Mouse (Mus musculus) heart, postnatal 4 days (tissue): ENCODE results near the gene Arf3. TPM values are rescaled to one million over a fixed set of nuclear protein-coding genes. Genes with fewer than 3 reads are reported as not detected.

Experiments
- DNase-seq: peaks from one replicate; pipeline ENCODE4 v3.0.0; 2021
- total RNA-seq, 2 experiments: library from RNA; stranded (reverse); gene quantifications; 2 replicates each; pipeline ENCODE4 v1.2.3; 2021

The Arf3 gene
- total RNA-seq, 2 experiments from 2014 or later = 40.9 to 43.7 TPM

GRCm38 (mm10) chr15:98717301-98717700, 45.7 kb downstream of the Arf3 start:
- DNase-seq = no peak

DNA sequence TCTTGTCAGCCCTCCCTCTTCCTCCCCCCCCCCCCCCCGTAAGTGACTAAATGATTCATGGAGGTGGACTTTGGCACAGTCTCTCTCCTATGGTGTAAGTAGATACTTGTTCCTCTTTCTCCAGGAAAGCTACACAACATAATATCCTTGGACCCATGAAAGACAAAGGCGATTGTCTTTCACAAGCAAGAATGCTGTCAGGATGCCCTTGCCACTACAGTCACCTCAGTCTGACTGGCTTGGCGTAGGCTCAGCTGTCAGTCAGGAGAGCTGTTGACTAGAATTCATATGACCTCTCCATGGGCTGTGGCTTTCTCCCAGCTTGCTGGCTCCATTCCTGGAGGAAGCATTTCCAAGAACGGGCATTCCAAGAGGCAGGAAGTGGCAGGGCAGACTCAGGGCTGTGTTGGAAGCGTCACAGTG, 48.8 kb downstream of the Arf3 start:
- peak; percentile 58 for DNase-seq

- DNase-seq = peak; percentile 79
Observed at GRCm38 (mm10) chr15:98710442-98710841, 52.6 kb downstream of the Arf3 start.

GRCm38 (mm10) chr15:98707766-98708372, 55.1 kb downstream of the Arf3 start, which contains the start of gene Ccdc65:
Gene Ccdc65, plus strand, starts transcription at chr15:98708207.
- peak; percentile 89 for DNase-seq

DNA sequence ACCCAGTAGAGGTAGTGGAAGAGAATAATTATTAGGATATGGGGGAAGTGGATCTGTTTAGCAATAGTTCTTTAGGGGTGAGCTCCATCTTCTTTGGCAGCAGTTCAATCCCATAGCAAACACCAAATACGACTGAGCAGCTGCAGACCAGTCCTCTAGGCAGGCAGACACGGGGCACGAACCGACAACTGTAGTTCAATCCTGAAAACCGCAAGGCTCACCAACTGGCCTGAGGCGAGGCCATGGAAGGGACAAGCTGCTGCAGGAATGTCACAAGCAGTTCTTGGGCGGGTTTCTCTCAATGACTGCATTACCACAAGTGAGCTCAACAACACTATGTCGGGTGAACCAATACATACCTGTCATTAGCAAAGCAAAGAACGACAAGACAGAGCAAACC, 58.7 kb downstream of the Arf3 start:
- DNase-seq = no peak

- DNase-seq = peak; percentile 94
Observed at GRCm38 (mm10) chr15:98699190-98700105, 63.6 kb downstream of the Arf3 start.

GRCm38 (mm10) chr15:98696216-98696615, 66.8 kb downstream of the Arf3 start:
- DNase-seq = no peak

- DNase-seq = no peak
Observed at GRCm38 (mm10) chr15:98695726-98696125, 67.3 kb downstream of the Arf3 start.

- DNase-seq = peak; percentile 70
Observed at GRCm38 (mm10) chr15:98692171-98692715, 70.8 kb downstream of the Arf3 start.

DNA sequence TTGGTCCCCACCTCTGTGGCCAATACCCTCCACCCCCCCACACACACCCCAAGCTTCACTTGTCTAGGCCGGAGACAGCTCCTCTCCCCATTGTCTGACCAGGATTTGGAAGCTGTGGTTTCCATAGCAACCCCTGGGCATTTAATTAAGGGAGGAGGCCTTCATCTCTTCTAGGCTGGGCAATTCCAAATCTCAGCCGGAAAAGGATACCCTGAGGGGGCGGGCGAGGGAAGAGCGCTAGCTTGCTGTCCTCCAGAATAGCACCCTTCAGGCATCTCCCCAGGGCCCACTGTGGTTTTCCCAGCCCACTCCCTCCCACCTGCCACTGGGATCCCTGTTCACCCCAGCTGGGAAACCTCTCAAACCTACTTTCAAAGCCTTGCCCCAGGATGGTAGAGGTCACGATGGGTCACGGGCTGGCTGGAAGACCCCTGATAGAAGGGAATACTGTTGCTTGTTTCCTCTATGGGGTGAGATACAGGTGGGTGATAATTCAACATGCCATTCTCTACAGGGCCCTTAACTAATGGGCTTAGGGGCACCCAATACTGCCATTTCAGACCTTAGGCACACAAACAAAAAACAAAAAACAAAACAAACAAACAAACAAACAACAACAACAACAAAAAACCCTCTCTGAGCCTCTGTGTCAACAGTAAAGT, 71.4 kb downstream of the Arf3 start:
- no peak for DNase-seq

DNA sequence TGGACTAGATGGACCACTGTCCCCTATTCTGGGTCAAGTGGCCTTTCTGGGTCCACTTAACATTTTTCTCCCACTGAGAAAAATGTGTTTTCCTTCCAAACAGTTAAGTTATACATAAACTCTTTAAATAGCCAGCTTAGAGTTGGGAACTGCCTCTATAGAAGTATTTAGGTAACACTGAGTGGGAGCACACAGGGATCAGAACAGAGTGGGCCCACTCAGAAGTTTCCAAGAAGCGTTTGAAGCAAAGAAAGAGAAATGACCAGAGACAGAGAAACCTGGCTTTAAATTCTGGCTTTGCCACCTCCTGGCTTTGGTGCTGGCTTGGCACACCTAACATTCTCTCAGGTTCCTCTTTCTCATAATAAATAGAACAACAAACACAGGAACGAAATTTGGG, 73.3 kb downstream of the Arf3 start:
- no peak for DNase-seq

Other genes with a start within 250 kb of the Arf3 start
- gene Kansl2, start 228.9 kb downstream of the Arf3 start, total RNA-seq = 10 to 100 TPM; 88.8 to 93.8 TPM
- 10 to 100 TPM; 33.8 to 34.1 TPM for gene Ccnt1, start 192.3 kb downstream of the Arf3 start, total RNA-seq
- gene 4930415O20Rik, start 192.2 kb downstream of the Arf3 start, total RNA-seq = not detected
- gene Adcy6, start 153.1 kb downstream of the Arf3 start, total RNA-seq = 100 to 1,000 TPM; 141 to 152 TPM
- 10 to 100 TPM; 15.5 to 15.8 TPM for gene Cacnb3, start 132.4 kb downstream of the Arf3 start, total RNA-seq
- 10 to 100 TPM; 57.6 to 59.6 TPM for gene Ddx23, start 100.3 kb downstream of the Arf3 start, total RNA-seq
- gene Rnd1, start 85.8 kb downstream of the Arf3 start, total RNA-seq = 1 to 10 TPM; 1.5 TPM
- under 1 TPM; 0.38 to 0.55 TPM for gene Ccdc65, start 55.0 kb downstream of the Arf3 start, total RNA-seq
- gene Fkbp11, start 35.0 kb downstream of the Arf3 start, total RNA-seq = 10 to 100 TPM; 11.0 to 12.8 TPM
- under 1 TPM; 0.36 to 0.50 TPM for gene Wnt10b, start 14.9 kb upstream of the Arf3 start, total RNA-seq
- gene Wnt1, start 26.6 kb upstream of the Arf3 start, total RNA-seq = not detected
- gene Ddn, start 46.3 kb upstream of the Arf3 start, total RNA-seq = 1 to 10 TPM in 1 of 2 experiments, under 1 TPM in 1; 0.93 to 1.2 TPM
- gene Prkag1, start 68.3 kb upstream of the Arf3 start, total RNA-seq = 10 to 100 TPM; 88.9 to 89.3 TPM
- 10 to 100 TPM; 65.6 to 67.2 TPM for gene Kmt2d, start 108.0 kb upstream of the Arf3 start, total RNA-seq
- gene Rhebl1, start 131.3 kb upstream of the Arf3 start, total RNA-seq = 1 to 10 TPM; 2.0 TPM
- 1 to 10 TPM; 2.7 to 3.5 TPM for gene Dhh, start 135.3 kb upstream of the Arf3 start, total RNA-seq
- gene Lmbr1l, start 155.0 kb upstream of the Arf3 start, total RNA-seq = 10 to 100 TPM; 14.1 to 15.9 TPM
- gene Tuba1b, start 171.4 kb upstream of the Arf3 start, total RNA-seq = 100 to 1,000 TPM; 873 to 889 TPM
- not detected for gene Gm49450, start 190.3 kb upstream of the Arf3 start, total RNA-seq
- 100 to 1,000 TPM; 435 TPM for gene Tuba1a, start 190.5 kb upstream of the Arf3 start, total RNA-seq